Mouse (Mus musculus) cerebellum, adult 9-11 months (tissue): ENCODE results near the gene Faap20.

ENCODE experiments used
- DNase-seq: peaks from one replicate; pipeline ENCODE4 v3.0.0; 2022

The Faap20 gene

GRCm38 (mm10) chr4:155250361-155251117, 937 bp downstream of the Faap20 start:
- peak; percentile 80 for DNase-seq

GRCm38 (mm10) chr4:155251147-155251546, 1.5 kb downstream of the Faap20 start:
- peak; percentile 74 for DNase-seq

GRCm38 (mm10) chr4:155252253-155252652, 2.7 kb downstream of the Faap20 start:
- DNase-seq, result no peak

- DNase-seq, result peak; percentile 98
These were observed 15.1 kb downstream of the Faap20 start for GRCm38 (mm10) chr4:155264521-155265321.

- DNase-seq, result no peak
These were observed 17.5 kb downstream of the Faap20 start for GRCm38 (mm10) chr4:155267047-155267543.

- DNase-seq, result no peak
These were observed 18.1 kb downstream of the Faap20 start for GRCm38 (mm10) chr4:155267639-155268175.

GRCm38 (mm10) chr4:155268382-155268781, 18.8 kb downstream of the Faap20 start:
- DNase-seq, result peak; percentile 80

GRCm38 (mm10) chr4:155274451-155274850, 24.8 kb downstream of the Faap20 start:
- no peak for DNase-seq

GRCm38 (mm10) chr4:155274851-155275250, 25.2 kb downstream of the Faap20 start:
- DNase-seq, result no peak

GRCm38 (mm10) chr4:155277963-155278362, 28.4 kb downstream of the Faap20 start:
- no peak for DNase-seq

GRCm38 (mm10) chr4:155279054-155279453, 29.5 kb downstream of the Faap20 start:
- DNase-seq, result no peak

GRCm38 (mm10) chr4:155279926-155280767, 30.5 kb downstream of the Faap20 start:
- DNase-seq, result no peak

- DNase-seq, result no peak
These were observed 31.1 kb downstream of the Faap20 start for GRCm38 (mm10) chr4:155280768-155281121.

- DNase-seq, result no peak
These were observed 31.6 kb downstream of the Faap20 start for GRCm38 (mm10) chr4:155281227-155281626.

GRCm38 (mm10) chr4:155281652-155282051, 32.0 kb downstream of the Faap20 start:
- no peak for DNase-seq

- no peak for DNase-seq
These were observed 32.6 kb downstream of the Faap20 start for GRCm38 (mm10) chr4:155282231-155282630.

GRCm38 (mm10) chr4:155283001-155283503, 33.5 kb downstream of the Faap20 start:
- DNase-seq, result no peak

GRCm38 (mm10) chr4:155283585-155283984, 34.0 kb downstream of the Faap20 start:
- DNase-seq, result peak; percentile 78

GRCm38 (mm10) chr4:155284521-155285379, 35.1 kb downstream of the Faap20 start:
- DNase-seq, result no peak

- DNase-seq, result no peak
These were observed 36.5 kb downstream of the Faap20 start for GRCm38 (mm10) chr4:155286090-155286489.

GRCm38 (mm10) chr4:155287713-155288112, 38.1 kb downstream of the Faap20 start:
- peak; percentile 76 for DNase-seq
